Mouse (Mus musculus) spleen, adult 2 months (tissue): ENCODE data around the gene Aadat. TPM values are rescaled to one million over a fixed set of nuclear protein-coding genes. Genes with fewer than 3 reads are reported as not detected.
"Not testable (repeated sequence)": the region's sequence is repeated elsewhere in the genome, so short reads cannot be mapped to it uniquely, and the experiment has no call there.

ENCODE experiments used
- DNase-seq, 2 experiments: peaks; one replicate each; pipeline versions ENCODE4 v3.0.0 to v3.0.0-alpha.2; 2012 to 2021; ENCODE audit warnings: low spot score in 2 of 2, low read depth in 1 of 2
- H3K27ac ChIP-seq: fragments of 200-500 bp; 2 replicates; pipeline ENCODE4 v1.5.1; 2012; ENCODE audit warnings: low read length, inconsistent platforms; ENCODE audit not compliant: insufficient read depth
- H3K27me3 ChIP-seq: fragments of 200-500 bp; 2 replicates; pipeline ENCODE4 v1.6.1; 2012; ENCODE audit warnings: mild to moderate bottlenecking, moderate library complexity, low read length, inconsistent platforms; ENCODE audit not compliant: control insufficient read depth, insufficient read depth
- H3K36me3 ChIP-seq: fragments of 200-500 bp; 2 replicates; pipeline ENCODE4 v1.6.1; 2012; ENCODE audit warnings: mild to moderate bottlenecking, low read length, inconsistent platforms; ENCODE audit not compliant: control insufficient read depth, insufficient read depth
- H3K4me1 ChIP-seq: fragments of 200-500 bp; 2 replicates; pipeline ENCODE4 v1.6.1; 2011; ENCODE audit warnings: inconsistent platforms; ENCODE audit not compliant: control insufficient read depth, insufficient read depth, insufficient read length
- H3K4me3 ChIP-seq: fragments of 200-500 bp; 2 replicates; pipeline ENCODE4 v1.5.1; 2011; ENCODE audit warnings: mild to moderate bottlenecking, inconsistent platforms; ENCODE audit not compliant: insufficient read depth, insufficient read length; ENCODE audit errors: extremely low read depth
- CTCF ChIP-seq: fragments of 200-500 bp; IDR thresholded peaks from 2 replicates; pipeline ENCODE4 v1.5.1; 2011; ENCODE audit warnings: mild to moderate bottlenecking, inconsistent platforms; ENCODE audit not compliant: insufficient read depth, insufficient read length, insufficient replicate concordance; ENCODE audit errors: extremely low read depth
- POLR2A ChIP-seq: fragments of 200-500 bp; IDR thresholded peaks from 2 replicates; pipeline ENCODE4 v1.6.1; 2011; ENCODE audit warnings: low read depth, low read length, inconsistent platforms
- WGBS: fragments of 180-500 bp; shearing (Covaris S2); methylation state at CpG from one replicate; pipeline ENCODE4 v1.1.7; 2018; 5-methylcytosine and 5-hydroxymethylcytosine counted together
- polyA plus RNA-seq: library from polyadenylated mRNA; depleted of rRNA; stranded (reverse); fragments of >200 nt; gene quantifications from 2 replicates; pipeline ENCODE4 v1.2.3, GENCODE M21; 2012; rRNA removed

Aadat gene
- 0.29 TPM in 1 of 2 replicates, not detected in the other for polyA plus RNA-seq

GRCm38 (mm10) chr8:60505653-60506521 is at the start of gene Aadat:
TSS of gene Aadat (plus strand) at chr8:60505932.
- Histone ChIP-seq H3K27me3 (no peaks in the 10 kb centered on the region), H3K4me1 (no peaks in the 10 kb centered on the region), H3K4me3 (no peak within 1 kb of the TSS; the same call in 1 of the 2 replicates), H3K36me3 (no peaks in the 10 kb centered on the region), H3K27ac (no peak within 1 kb of the TSS)
- no peak for DNase-seq
- TF ChIP-seq CTCF (no peak), POLR2A (no peak)
- 5% methylated on average over 25 of the region's 25 CpGs for WGBS

GRCm38 (mm10) chr8:60466686-60467335 is 38.9 kb upstream of the Aadat start:
- H3K4me1 ChIP-seq, result no peaks in the 10 kb centered on the region
- TF ChIP-seq POLR2A, result no peak
- no peak for TF ChIP-seq CTCF
- H3K27me3 ChIP-seq, result no peaks in the 10 kb centered on the region
- no peak for DNase-seq
- no peak overlapping the region for H3K27ac ChIP-seq
- WGBS, result 39% methylated on average over 15 of the region's 15 CpGs
- no peak overlapping the region for H3K4me3 ChIP-seq
- H3K36me3 ChIP-seq, result no peaks in the 10 kb centered on the region

GRCm38 (mm10) chr8:60490147-60490546 is 15.6 kb upstream of the Aadat start:
- 78% methylated on average over 2 of the region's 2 CpGs for WGBS
- H3K36me3 ChIP-seq, result no peaks in the 10 kb centered on the region

GRCm38 (mm10) chr8:60491871-60492270 is 13.9 kb upstream of the Aadat start:
- no peak for DNase-seq
- Histone ChIP-seq H3K4me1 (no peaks in the 10 kb centered on the region), H3K4me3 (no peak overlapping the region), H3K36me3 (no peaks in the 10 kb centered on the region), H3K27me3 (no peaks in the 10 kb centered on the region), H3K27ac (no peak overlapping the region)
- 83% methylated on average over 2 of the region's 2 CpGs for WGBS
- TF ChIP-seq POLR2A (no peak), CTCF (no peak)

More at GRCm38 (mm10) chr8:60490147-60490546, 15.6 kb upstream of the Aadat start:
- H3K4me3 ChIP-seq, result no peak overlapping the region
- TF ChIP-seq CTCF (no peak), POLR2A (no peak)
- H3K4me1 ChIP-seq, result no peaks in the 10 kb centered on the region
- H3K27ac ChIP-seq, result no peak overlapping the region
- no peak for DNase-seq
- H3K27me3 ChIP-seq, result no peaks in the 10 kb centered on the region

- DNase-seq, result no peak
- Histone ChIP-seq H3K27me3 (no peaks in the 10 kb centered on the region), H3K27ac (no peak overlapping the region), H3K4me3 (no peak overlapping the region), H3K4me1 (no peaks in the 10 kb centered on the region), H3K36me3 (no peaks in the 10 kb centered on the region)
- no peak for TF ChIP-seq CTCF
- no peak for TF ChIP-seq POLR2A
- WGBS, result 74% methylated on average over 3 of the region's 3 CpGs
Measured at GRCm38 (mm10) chr8:60492471-60492870, 13.3 kb upstream of the Aadat start.

- WGBS, result 86% methylated on average over 11 of the region's 11 CpGs
- TF ChIP-seq POLR2A (no peak), CTCF (no peak)
- Histone ChIP-seq H3K4me1 (no peaks in the 10 kb centered on the region), H3K27ac (no peak overlapping the region), H3K27me3 (no peaks in the 10 kb centered on the region), H3K36me3 (no peaks in the 10 kb centered on the region), H3K4me3 (no peak overlapping the region)
- no peak for DNase-seq
Measured at GRCm38 (mm10) chr8:60494606-60495005, 11.1 kb upstream of the Aadat start.

- not testable (repeated sequence) for H3K4me3 ChIP-seq, DNase-seq, H3K4me1 ChIP-seq, H3K36me3 ChIP-seq, H3K27ac ChIP-seq, H3K27me3 ChIP-seq
- WGBS, result 80% methylated on average over 2 of the region's 2 CpGs
Measured at GRCm38 (mm10) chr8:60495046-60495445, 10.7 kb upstream of the Aadat start.
